Mouse (Mus musculus) adrenal gland, adult 2 months (tissue): ENCODE data around the gene Rnf214. TPM values are rescaled to one million over a fixed set of nuclear protein-coding genes. Genes with fewer than 3 reads are reported as not detected.

Experiments used
- DNase-seq: peaks from one replicate; pipeline ENCODE4 v3.0.0; 2021
- polyA plus RNA-seq: library from polyadenylated mRNA; depleted of rRNA; stranded (reverse); fragments of >200 nt; gene quantifications from 2 replicates; pipeline ENCODE4 v1.2.3, GENCODE M21; 2012
- total RNA-seq, 2 experiments: library from RNA; stranded (reverse); gene quantifications; 2 replicates each; pipeline ENCODE4 v1.2.3; 2021

Gene Rnf214
- total and polyA plus RNA-seq, 3 experiments: 17.6 to 48.5 (median 37.4) TPM

DNA sequence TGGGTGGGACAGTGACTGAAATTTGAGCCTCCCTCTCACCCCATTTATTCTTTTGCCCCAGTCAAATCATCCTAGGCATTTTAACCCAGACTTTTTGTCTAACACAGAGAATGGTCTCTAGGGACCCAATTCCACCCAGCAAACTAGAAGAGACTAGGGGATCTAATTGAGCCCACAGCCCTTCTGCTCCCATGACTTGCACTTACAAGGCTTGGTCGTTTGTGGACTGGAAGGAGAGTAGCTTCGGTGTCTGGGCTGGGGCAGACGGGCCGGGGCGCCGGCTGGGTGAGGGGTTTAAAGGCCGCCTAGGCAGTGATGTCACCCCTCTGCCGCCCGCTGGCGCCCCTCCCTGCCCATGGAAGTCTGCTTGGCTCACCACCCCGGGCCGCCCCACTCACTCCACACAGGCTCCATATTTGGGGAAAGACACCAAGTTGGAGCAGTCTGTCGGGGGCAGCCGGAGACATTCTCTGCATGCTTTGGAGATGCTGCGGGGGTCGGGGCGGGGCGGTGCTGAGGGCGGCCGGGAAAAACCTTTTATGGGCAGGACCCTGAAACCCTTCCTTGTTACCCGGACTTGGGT, 29.0 kb upstream of the Rnf214 start, which contains the start of gene Tagln:
Tagln (minus strand) TSS at position 431 of the 583 bp plus-strand sequence.
- DNase-seq: peak; percentile 42

- no peak for DNase-seq
Observed at GRCm38 (mm10) chr9:45932571-45933415, 26.1 kb upstream of the Rnf214 start.

DNA sequence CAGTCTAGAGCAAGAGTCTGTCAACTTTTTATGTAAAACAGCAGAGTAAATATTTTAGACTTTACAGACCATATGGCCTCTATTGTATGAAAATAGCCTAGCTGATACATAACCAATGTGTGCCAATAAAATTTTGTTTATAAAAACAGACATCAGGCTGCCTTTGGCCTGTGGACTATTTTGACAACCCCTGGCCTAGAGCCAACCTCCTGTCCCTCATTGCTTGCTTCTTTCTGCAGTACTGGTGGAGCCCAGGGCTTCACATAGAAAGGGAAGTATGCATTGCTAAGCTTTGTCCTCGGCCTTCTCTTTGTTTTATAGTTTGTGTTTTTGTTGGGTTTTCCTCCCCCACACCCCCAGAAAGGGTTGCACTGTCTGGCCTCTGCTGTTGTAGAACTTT, 25.2 kb upstream of the Rnf214 start:
- DNase-seq: no peak

- no peak for DNase-seq
Observed at GRCm38 (mm10) chr9:45929285-45929684, 22.6 kb upstream of the Rnf214 start.

GRCm38 (mm10) chr9:45919895-45920294, 13.2 kb upstream of the Rnf214 start:
- DNase-seq: peak; percentile 46

DNA sequence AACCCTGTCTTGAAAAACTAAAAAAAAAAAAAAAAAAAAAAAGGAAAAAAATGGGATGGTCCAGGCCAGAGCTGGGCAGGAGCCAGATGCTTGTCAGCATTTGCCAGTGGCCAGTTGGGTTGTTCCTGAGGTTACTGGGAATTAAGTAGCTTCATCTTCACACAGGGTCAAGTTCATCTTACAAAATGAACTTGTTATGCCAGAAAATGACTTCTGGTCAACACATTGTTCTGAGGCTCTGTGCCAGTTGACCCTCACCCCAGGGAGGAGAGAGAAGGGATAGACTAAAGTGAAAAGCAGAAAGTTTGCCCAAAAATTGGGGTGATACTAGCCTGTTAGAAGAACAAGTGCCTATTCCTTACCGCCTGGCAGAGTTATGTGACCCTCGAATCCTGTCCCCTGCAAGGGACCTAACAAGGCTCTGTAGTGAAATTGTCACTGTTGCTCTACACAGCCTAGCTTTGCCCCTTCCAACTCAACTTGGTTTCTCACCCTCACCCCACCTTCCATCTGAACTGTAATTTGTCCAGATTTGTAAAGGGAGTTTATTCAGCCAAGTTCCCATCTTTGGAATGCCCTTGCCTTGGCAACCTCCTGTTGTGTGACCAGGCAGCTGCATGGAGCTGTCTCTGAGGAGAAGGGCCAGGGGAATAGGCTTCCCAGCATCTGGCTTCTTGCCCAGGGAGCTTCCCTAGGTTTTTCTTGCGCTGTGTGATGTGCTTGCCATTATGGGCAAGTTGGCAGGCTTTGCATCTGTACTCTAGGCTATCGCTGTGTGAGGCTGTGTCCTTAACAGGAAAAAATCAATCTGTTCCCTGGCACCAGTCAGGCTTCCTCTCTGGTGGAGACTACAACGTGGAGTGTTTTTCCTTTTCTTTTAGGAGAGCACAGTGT, 10.6 kb upstream of the Rnf214 start:
- peak; percentile 75 for DNase-seq

- no peak for DNase-seq
Observed at GRCm38 (mm10) chr9:45915659-45916058, 8.9 kb upstream of the Rnf214 start.

DNA sequence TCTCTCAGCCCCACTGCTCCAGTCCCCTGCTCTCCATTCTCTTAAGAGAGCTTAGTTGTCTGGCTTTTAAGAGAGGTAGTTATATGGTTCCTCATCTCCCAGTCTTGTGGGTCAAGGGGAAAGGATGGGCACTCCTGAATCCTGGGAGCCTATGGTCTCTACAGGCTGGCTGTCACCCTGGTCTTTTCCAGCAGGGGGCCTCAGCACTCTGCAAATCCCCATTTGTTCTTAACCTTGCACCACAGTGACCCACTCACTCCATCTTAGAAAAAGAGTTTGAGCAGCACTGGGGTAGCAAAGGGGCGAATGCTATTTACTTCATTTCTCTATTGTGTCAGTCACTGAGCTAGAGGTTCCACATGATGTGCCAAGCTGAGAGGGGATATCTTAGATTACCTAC, 5.0 kb upstream of the Rnf214 start:
- peak; percentile 78 for DNase-seq

DNA sequence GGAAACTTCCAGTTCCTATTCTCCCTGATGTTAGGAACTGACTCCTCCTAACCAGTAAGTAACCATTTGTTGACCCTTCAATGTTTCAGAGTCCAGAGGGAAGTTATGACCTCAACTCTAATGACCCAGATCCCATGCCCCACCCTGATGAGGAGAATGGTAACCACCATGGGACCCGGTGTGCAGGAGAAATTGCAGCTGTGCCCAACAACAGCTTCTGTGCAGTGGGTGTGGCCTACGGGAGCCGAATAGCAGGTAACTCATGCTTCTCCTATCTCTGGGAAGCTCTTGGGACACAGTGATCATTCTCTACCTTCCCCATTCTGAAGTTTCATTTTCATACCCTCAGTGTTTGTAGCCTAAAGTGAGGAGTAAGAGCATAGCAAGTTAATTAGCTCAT, 4.3 kb upstream of the Rnf214 start:
- DNase-seq: no peak

DNA sequence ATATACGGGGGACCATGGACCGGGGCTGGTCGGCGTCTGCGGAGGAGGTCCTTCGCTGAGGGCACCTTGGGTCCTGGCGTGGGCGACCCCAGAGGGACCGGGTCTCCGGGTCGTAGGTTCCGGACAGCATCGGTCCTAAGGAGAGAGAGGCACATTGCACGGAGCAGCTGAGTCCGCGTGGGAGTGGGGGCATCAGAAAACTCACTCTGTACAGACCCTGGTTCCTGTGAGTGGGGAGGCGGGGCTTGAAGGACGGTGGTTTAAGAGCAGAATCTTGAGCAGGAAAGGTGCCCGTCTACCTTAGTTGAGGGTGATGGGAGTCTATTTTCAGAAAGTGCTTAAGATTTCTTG, 342 bp upstream of the Rnf214 start:
- DNase-seq: no peak

- peak; percentile 54 for DNase-seq
Observed at GRCm38 (mm10) chr9:45905811-45906237, 887 bp downstream of the Rnf214 start.

- DNase-seq: no peak
Observed at GRCm38 (mm10) chr9:45905196-45905595, 1.5 kb downstream of the Rnf214 start.

DNA sequence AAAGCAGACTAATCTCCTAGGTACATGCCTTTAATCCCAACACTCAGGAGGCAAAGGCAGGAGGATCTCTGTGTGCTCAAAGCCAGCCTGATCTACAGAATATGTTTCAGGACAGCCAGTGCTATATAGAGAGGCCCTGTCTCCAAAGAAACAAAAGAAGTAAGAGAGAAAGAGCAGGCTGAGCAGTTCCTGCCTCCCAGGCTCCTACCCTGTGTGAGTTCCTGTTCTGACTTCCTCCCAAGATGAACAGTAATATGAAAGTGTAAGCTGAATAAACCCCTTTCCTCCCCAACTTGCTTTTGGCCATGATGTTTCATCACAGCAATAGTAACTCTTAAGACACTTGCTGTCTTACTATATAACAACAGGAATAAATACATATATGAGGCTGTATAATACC, 13.0 kb downstream of the Rnf214 start:
- DNase-seq: no peak

GRCm38 (mm10) chr9:45877928-45878327, 28.8 kb downstream of the Rnf214 start:
- no peak for DNase-seq

DNA sequence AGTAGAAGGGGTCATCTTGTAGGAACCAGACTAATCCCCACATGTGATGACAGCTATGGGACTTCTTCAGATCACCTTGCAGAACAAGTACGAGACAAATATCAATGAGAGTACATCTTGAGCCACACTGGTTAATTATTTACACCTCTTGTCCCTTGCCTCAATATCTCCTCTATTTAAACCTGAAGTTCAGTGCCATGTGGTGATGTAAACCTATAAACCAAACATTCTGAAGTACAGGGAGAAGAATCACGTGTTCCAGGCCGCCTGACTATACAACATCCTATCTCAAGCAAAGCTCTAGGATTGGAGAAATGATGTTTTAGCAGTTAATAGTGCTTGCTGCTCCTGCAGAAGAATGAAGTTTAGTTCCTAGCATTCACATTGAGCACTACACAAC, 36.4 kb downstream of the Rnf214 start:
- no peak for DNase-seq

DNA sequence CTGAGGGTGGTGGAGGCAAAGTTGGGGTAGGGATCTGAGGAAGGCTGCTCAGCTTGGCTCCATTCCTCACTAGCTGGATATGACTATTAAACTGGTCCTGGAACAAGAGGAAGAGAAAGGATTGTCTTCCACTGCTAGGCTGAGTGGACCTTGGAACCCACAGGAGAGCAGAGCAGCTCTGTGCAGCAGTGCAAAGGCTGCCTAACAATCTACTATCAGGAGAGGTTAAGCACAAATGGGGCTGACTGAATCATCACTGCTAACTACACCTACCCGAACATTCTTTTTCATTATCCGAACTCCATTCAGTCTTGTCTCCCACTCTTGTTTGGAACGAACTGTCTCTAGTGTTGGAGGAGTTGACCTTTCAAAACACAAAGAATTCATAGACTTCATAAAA, 37.5 kb downstream of the Rnf214 start:
- no peak for DNase-seq

- DNase-seq: peak; percentile 14
Observed at GRCm38 (mm10) chr9:45861813-45862212, 44.9 kb downstream of the Rnf214 start.

DNA sequence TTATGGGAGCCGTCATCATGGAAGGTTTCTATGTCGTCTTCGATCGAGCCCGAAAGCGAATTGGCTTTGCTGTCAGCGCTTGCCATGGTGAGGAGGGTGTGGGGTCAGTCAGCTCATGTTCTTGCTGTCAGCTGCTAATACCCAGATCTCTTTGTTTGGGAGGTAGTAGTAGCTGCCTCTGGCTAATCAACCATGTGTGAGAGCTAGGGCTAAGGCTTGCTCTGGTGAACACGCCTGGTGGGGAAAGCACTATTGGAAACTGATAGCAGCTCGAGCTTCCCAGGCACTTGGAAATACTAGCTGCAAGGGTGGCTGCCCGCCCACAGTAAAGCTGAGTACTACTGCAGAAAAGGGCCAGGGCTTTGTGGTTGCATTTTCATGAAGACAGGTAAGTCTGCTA, 47.3 kb downstream of the Rnf214 start:
- no peak for DNase-seq

DNA sequence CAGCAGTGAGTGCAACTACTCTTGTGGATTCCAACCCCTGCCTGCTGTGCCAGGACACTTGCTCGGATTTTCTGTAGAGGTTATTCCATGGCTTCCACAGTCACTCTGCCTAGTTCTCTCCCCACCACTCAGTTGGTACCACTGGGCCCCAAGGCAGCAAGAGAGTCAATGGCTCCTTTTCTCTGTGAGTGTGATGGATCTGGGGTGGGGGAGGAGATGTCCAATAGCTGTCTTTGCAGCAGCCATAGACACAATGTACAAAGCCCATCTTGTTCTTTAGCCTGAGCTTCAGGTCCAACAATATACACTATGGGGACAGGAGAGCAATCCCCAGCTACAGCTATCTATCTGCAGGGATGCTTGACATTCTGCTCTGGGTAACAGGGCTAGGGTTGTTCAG, 52.6 kb downstream of the Rnf214 start:
- DNase-seq: no peak

DNA sequence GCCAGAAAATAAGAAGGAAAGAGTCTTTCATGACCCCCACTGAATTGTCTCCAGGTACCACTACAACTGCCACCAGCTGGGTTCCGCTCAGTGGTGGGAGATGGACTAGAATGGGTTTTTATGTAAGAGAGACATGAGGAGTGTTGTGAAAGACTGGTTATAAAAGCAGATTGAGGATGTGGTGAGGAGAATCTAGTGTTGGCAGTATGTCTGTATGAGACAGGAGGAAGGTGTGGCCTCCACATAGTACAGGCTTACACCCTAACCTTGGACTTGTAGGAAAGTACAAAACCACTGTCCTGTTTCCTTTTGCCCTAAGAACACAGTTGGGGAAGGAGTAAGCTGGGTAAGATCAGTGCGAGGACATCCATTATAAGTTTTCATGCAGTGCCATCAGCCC, 53.0 kb downstream of the Rnf214 start:
- DNase-seq: no peak

DNA sequence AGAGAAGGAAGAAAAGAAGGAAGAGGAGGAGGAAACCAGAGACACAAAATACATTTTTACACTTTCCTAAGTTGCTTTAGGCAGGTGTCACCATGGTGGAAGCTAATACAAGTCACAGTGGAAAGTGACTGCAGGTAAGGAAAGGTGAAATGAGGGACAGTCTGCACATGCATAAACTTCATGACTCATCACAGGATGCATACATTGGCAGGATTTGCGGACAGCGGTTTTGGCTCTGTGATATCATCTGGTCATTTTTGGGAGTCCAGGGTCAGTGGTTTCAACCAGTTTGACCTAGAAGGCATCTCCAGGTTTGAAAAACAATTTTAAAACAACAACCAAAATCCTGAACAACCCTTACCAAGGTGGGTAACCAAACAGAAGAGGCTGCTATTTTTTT, 54.9 kb downstream of the Rnf214 start:
- DNase-seq: no peak

DNA sequence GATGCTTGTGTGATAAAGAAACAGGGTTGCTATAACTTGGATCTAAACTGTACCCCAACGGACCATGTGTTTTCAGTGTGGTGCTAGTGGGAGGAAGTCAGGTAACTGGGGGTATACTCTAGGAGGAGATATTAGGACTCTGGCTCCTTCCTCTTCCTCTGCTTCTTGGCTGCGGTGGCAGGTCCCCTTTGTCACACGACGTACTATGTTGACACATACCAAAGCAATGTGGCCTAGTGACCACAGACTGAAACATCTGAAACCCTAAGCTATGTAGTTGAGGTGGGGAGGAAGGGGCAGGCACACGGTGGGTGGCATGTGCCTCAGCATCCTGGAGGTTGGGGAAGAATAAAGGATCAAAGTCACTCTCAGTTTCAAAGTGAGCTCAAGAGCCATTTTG, 55.4 kb downstream of the Rnf214 start:
- no peak for DNase-seq
